Mouse (Mus musculus): ENCODE measurements at regions not wholly inside any gene's neighbourhood (a gene's known extent, or its start where the extent isn't known, plus 50 kb on each side); places are given as distances from the start of the nearest gene placed in this dataset.

DNA sequence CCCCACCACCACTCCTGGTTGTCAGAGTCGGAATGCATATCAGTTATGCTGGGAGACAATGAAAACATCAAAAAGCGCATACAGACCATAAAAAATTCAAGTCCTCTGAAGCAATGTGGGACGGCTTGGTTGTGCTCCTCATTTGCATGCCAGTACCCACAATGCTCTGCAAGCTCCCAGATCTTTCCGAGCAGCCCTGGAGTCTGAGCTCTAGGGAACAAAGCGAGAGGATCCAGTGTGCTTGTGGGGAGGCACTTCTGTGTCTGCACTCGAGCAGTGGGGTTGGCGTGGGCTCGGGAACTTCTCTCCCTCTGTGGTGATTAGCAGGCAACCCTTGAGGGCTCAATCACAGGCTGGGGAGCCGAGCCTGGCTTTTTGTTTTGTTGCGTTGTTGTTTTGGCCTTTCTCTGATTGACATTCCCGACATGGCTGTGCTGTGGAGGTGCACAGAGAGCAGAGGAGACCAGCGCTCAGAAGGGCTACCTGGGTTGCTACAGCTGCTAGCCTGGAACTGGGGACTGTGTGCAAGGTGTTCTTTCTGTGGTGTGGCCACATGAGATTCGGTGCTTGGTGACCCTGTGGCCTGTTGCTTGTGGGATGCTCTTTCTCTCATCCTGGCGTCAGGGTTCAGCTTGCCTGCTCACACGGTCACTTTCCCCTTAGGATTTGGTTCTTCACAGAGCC is 66.1 kb upstream of the Habp2 start:
- TF ChIP-seq CTCF (IDR thresholded peaks at IDR 0.05; ENCODE audit: low read depth), result no peak
- TF ChIP-seq EP300 (IDR thresholded peaks at IDR 0.05; ENCODE audit: low read depth), result no peak

All from heart, postnatal 0 days (tissue).